7 mouse cellular contexts compared by ENCODE assay signal in genomic region chr8:126736441-126736962, GRCm38 (mm10).
DNase-seq lines count a peak whose midpoint lies in the region; ATAC-seq and TF ChIP-seq lines count a peak whose summit lies in the region.

No protein-coding gene starts in this region.

- H3K36me3 ChIP-seq in embryonic facial prominence, embryonic 10.5 days (replicated peaks) = no peaks in the 10 kb centered on the region
- H3K36me3 ChIP-seq in kidney, adult 2 months (ENCODE audit: control insufficient read depth, insufficient read depth, low read length) = no peaks in the 10 kb centered on the region
- H3K36me3 ChIP-seq in limb, embryonic 14.5 days (ENCODE audit: control insufficient read depth, insufficient read depth, low read length) = no peaks in the 10 kb centered on the region
- no peaks in the 10 kb centered on the region for H3K36me3 ChIP-seq in midbrain, embryonic 14.5 days (ENCODE audit: control insufficient read depth, insufficient read depth, low read length)

- ATAC-seq in limb, embryonic 14.5 days (ENCODE audit: low FRiP score, low read depth) = peak; percentile 47
- no peak for ATAC-seq in midbrain, embryonic 14.5 days (ENCODE audit: low FRiP score, low TSS enrichment)
- no peak for ATAC-seq in megakaryocyte-erythroid progenitor cell, adult 5-6 weeks (replicated peaks; ENCODE audit: low FRiP score, low TSS enrichment, poor library complexity, severe bottlenecking)

- no peak overlapping the region for H3K4me3 ChIP-seq in embryonic facial prominence, embryonic 10.5 days
- no peak overlapping the region for H3K4me3 ChIP-seq in kidney, adult 2 months (ENCODE audit: insufficient read depth, low read depth, low read length)
- no peak overlapping the region for H3K4me3 ChIP-seq in limb, embryonic 14.5 days (replicated peaks; ENCODE audit: low read length)
- no peak overlapping the region for H3K4me3 ChIP-seq in midbrain, embryonic 14.5 days (replicated peaks; ENCODE audit: low read depth, low read length)

- DNase-seq in adrenal gland, adult 8-10 months = peak; percentile 78
- DNase-seq in embryonic facial prominence, embryonic 10.5 days (ENCODE audit: low spot score) = peak; percentile 30
- peak; percentile 92 to 98 for DNase-seq in heart, adult 18-20 months
- DNase-seq in kidney, adult 2 months = peak; percentile 96
- DNase-seq in limb, embryonic 14.5 days (ENCODE audit: low spot score) = peak; percentile 49
- DNase-seq in midbrain, embryonic 14.5 days = peak; percentile 65

- TF ChIP-seq CTCF in kidney, adult 2 months (conservative IDR thresholded peaks at IDR 0.05; ENCODE audit: insufficient read depth, insufficient read length, low read depth, low read length) = peak; percentile 69

- H3K9me3 ChIP-seq in embryonic facial prominence, embryonic 10.5 days = no peaks in the 10 kb centered on the region
- no peaks in the 10 kb centered on the region for H3K9me3 ChIP-seq in limb, embryonic 14.5 days (ENCODE audit: control insufficient read depth, low read length)
- H3K9me3 ChIP-seq in midbrain, embryonic 14.5 days (ENCODE audit: control insufficient read depth, low read length) = no peaks in the 10 kb centered on the region

- 46% methylated on average over 10 of the region's 10 CpGs for WGBS in embryonic facial prominence, embryonic 10.5 days
- WGBS in kidney, adult 2 months = 5% methylated on average over 10 of the region's 10 CpGs
- 21% methylated on average over 10 of the region's 10 CpGs for WGBS in limb, embryonic 14.5 days
- WGBS in midbrain, embryonic 14.5 days = 17% methylated on average over 10 of the region's 10 CpGs

- H3K4me2 ChIP-seq in limb, embryonic 14.5 days (replicated peaks; ENCODE audit: low read depth, low read length, severe bottlenecking) = peak overlapping the region; percentile 20; the same call in 1 of the 2 replicates
- no peak overlapping the region for H3K4me2 ChIP-seq in midbrain, embryonic 14.5 days (ENCODE audit: low read length)

- no peak for TF ChIP-seq POLR2A in kidney, adult 2 months (IDR thresholded peaks at IDR 0.05; ENCODE audit: low read depth, low read length)
- TF ChIP-seq POLR2A in limb, embryonic 14.5 days (IDR thresholded peaks at IDR 0.05; ENCODE audit: borderline replicate concordance, extremely low read depth, insufficient read depth, insufficient read length) = no peak

- 0 out of 2 replicates have a peak overlapping the region, but pooled peaks have one; percentile 28 for H3K9ac ChIP-seq in limb, embryonic 14.5 days (ENCODE audit: low read depth, low read length, severe bottlenecking)
- no peak overlapping the region for H3K9ac ChIP-seq in midbrain, embryonic 14.5 days (replicated peaks; ENCODE audit: low read length)

- peaks cover 45% of the 10 kb centered on the region for H3K4me1 ChIP-seq in embryonic facial prominence, embryonic 10.5 days
- peaks cover 37% of the 10 kb centered on the region for H3K4me1 ChIP-seq in kidney, adult 2 months (ENCODE audit: control insufficient read depth, insufficient read depth, low read length)
- peaks cover 47% of the 10 kb centered on the region for H3K4me1 ChIP-seq in limb, embryonic 14.5 days (ENCODE audit: control insufficient read depth, insufficient read depth, low read length)
- H3K4me1 ChIP-seq in midbrain, embryonic 14.5 days (ENCODE audit: control insufficient read depth, insufficient read depth, low read length) = peaks cover 33% of the 10 kb centered on the region

- peak overlapping the region; percentile 85 for H3K27ac ChIP-seq in embryonic facial prominence, embryonic 10.5 days (replicated peaks)
- H3K27ac ChIP-seq in kidney, adult 2 months (ENCODE audit: insufficient read depth, low read depth, low read length) = peak overlapping the region; percentile 99
- H3K27ac ChIP-seq in limb, embryonic 14.5 days (replicated peaks; ENCODE audit: low read depth, low read length) = peak overlapping the region; percentile 90
- H3K27ac ChIP-seq in midbrain, embryonic 14.5 days (replicated peaks; ENCODE audit: low read depth, low read length) = peak overlapping the region; percentile 67

- no peaks in the 10 kb centered on the region for H3K27me3 ChIP-seq in embryonic facial prominence, embryonic 10.5 days (replicated peaks; ENCODE audit: low read depth, poor library complexity, severe bottlenecking)
- no peaks in the 10 kb centered on the region for H3K27me3 ChIP-seq in kidney, adult 2 months (replicated peaks; ENCODE audit: control insufficient read depth, insufficient read depth, low read length)
- H3K27me3 ChIP-seq in limb, embryonic 14.5 days (ENCODE audit: control insufficient read depth, insufficient read depth, low read length) = no peaks in the 10 kb centered on the region
- H3K27me3 ChIP-seq in midbrain, embryonic 14.5 days (ENCODE audit: control insufficient read depth, insufficient read depth, low read length) = no peaks in the 10 kb centered on the region

Comparison
In these comparisons a context has a peak if more than half of its experiments do, and no peak if none do; other contexts are left out.
1. DNase-seq: peak in every context shown above with its lines; median percentile 96 in kidney, adult 2 months; 95 in heart, adult 18-20 months; 78 in adrenal gland, adult 8-10 months; 65 in midbrain, embryonic 14.5 days; 49 in limb, embryonic 14.5 days; 30 in embryonic facial prominence, embryonic 10.5 days.